Mouse (Mus musculus): ENCODE results near the gene Tomt. TPM values are rescaled to one million over a fixed set of nuclear protein-coding genes. Genes with fewer than 3 reads are reported as not detected.

Tomt gene
- polyA plus RNA-seq, 1 experiment from 2014 or later, result 0.29 TPM

- Histone ChIP-seq H3K9ac (no peak overlapping the region), H3K9me3 (no peaks in the 10 kb centered on the region), H3K4me1 (no peaks in the 10 kb centered on the region), H3K27ac (no peak overlapping the region), H3K36me3 (no peaks in the 10 kb centered on the region), H3K4me2 (replicated peaks) (no peak overlapping the region), H3K4me3 (no peak overlapping the region), H3K27me3 (no peaks in the 10 kb centered on the region)
- no peak for ATAC-seq (ENCODE audit: low FRiP score, low read depth)
- 80% methylated on average over 13 of the region's 13 CpGs for WGBS
Observed at GRCm38 (mm10) chr7:101868241-101869162, 37.7 kb downstream of the Tomt start.

DNA sequence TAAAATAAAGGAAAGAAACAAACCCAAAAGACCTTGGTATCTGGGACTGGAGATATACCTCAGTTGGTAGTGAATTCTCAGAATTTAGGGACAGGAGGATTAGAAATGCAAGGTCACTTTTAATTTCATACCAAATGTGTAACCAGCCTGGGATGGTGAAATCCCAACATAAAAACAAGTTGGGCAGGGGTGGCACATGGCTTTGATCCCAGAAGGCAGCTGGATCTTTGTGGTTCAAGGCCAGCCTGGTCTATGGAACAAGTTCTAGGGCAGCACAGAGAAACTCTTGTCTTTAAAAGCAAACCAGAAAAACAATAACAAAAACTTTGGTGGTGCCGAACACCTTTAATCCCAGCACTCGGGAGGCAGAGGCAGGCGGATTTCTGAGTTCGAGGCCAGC lies 38.7 kb downstream of the Tomt start:
- Histone ChIP-seq H3K4me1 (no peaks in the 10 kb centered on the region), H3K27ac (no peak overlapping the region), H3K9me3 (no peaks in the 10 kb centered on the region), H3K9ac (no peak overlapping the region), H3K36me3 (no peaks in the 10 kb centered on the region), H3K27me3 (no peaks in the 10 kb centered on the region), H3K4me2 (replicated peaks) (no peak overlapping the region), H3K4me3 (no peak overlapping the region)
- ATAC-seq (ENCODE audit: low FRiP score, low read depth), result no peak
- WGBS, result 97% methylated on average over 4 of the region's 4 CpGs

DNA sequence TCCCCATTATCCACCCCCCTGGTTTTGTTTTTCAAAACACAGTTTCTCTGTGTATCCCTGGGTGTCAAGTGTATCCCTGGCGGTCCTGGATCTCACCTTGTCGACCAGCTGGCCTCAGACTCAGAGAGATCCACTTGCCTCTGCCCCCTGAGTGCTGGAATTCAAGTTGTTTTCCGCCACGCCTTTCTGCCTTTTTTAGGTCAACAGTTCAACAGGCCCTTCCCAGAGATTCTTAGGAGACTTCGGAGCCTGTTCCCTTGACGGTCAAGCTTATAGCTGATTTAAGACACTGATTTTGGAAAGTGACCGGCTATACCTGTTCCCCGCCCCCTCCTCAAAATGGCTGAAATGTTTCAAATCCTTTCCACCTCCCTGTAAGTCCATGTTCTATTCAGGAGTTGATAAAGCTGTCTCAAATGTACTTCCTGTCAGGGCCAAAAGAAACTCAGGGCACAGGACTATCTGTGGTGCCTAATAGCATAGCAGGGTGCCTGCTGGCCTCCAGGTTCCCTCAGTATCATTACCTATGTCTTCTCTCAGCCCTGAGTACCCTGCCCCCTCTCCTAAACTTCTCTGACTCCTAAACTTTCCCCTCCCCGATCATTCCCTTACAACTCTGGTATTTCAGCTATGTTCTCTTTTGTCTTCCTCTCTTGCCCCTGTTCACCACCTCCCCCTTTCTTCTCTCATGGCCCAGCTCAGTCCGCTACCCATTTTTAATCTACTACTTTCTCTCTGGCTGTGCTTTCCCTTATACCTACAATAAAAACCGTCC lies 39.5 kb downstream of the Tomt start:
- Histone ChIP-seq H3K9ac (no peak overlapping the region), H3K27me3 (no peaks in the 10 kb centered on the region), H3K27ac (no peak overlapping the region), H3K4me1 (no peaks in the 10 kb centered on the region), H3K4me3 (no peak overlapping the region), H3K4me2 (replicated peaks) (no peak overlapping the region), H3K36me3 (no peaks in the 10 kb centered on the region), H3K9me3 (no peaks in the 10 kb centered on the region)
- no peak for ATAC-seq (ENCODE audit: low FRiP score, low read depth)
- 79% methylated on average over 11 of the region's 11 CpGs for WGBS

DNA sequence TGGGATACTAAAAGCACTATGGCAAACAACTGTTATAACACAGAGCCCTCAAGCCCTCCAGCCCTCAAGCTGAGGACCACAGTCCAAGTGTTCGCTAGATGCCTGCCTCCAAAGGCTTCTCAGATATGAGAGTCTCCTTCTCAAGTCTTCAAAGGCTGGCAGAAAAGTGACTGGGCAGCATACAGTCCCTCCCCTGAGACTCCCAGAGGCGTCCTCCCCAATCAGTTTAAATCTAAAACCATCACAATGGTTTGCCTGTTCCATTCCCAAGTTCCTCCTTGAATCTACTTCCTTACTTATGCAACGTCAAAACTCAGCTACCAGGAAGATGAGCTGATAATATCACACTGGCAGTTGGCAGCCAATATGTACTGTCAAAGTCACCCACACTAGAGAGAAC lies 42.7 kb downstream of the Tomt start, which contains the start of gene Anapc15:
TSS of gene Anapc15 (plus strand) at position 301 of the 400 bp plus-strand sequence.
- no peak for ATAC-seq (ENCODE audit: low FRiP score, low read depth)
- Histone ChIP-seq H3K4me1 (no peaks in the 10 kb centered on the region), H3K4me3 (no peak within 1 kb of the TSS), H3K27ac (no peak within 1 kb of the TSS), H3K27me3 (no peaks in the 10 kb centered on the region), H3K36me3 (no peaks in the 10 kb centered on the region), H3K9ac (no peak within 1 kb of the TSS), H3K9me3 (no peaks in the 10 kb centered on the region), H3K4me2 (replicated peaks) (no peak within 1 kb of the TSS)
- 76% methylated on average over 3 of the region's 3 CpGs for WGBS

DNA sequence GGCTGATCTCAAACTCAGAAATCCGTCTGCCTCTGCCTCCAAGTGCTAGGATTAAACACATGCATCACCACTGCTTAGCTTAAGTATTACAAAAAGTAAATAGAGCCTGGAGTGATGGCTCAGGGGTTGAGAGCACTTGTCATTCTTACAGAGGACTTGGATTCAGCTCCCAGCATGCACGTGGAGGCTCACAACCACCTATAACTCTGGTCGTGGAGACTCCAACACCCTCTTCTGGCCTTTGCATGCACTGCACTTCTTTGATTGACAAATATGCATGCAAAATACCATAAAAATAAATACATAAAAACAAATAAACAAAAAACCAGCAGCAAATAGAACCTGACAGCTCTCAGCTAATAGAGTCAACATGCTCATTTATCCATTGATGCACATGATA lies 43.9 kb downstream of the Tomt start:
- ATAC-seq (ENCODE audit: low FRiP score, low read depth), result no peak
- H3K27ac ChIP-seq, result no peak overlapping the region
- WGBS, result 71% methylated on average over 3 of the region's 3 CpGs
- H3K4me3 ChIP-seq, result no peak overlapping the region
- no peaks in the 10 kb centered on the region for H3K4me1 ChIP-seq
- H3K9ac ChIP-seq, result no peak overlapping the region
- no peaks in the 10 kb centered on the region for H3K27me3 ChIP-seq
- no peaks in the 10 kb centered on the region for H3K9me3 ChIP-seq
- no peak overlapping the region for H3K4me2 ChIP-seq (replicated peaks)
- H3K36me3 ChIP-seq, result no peaks in the 10 kb centered on the region

DNA sequence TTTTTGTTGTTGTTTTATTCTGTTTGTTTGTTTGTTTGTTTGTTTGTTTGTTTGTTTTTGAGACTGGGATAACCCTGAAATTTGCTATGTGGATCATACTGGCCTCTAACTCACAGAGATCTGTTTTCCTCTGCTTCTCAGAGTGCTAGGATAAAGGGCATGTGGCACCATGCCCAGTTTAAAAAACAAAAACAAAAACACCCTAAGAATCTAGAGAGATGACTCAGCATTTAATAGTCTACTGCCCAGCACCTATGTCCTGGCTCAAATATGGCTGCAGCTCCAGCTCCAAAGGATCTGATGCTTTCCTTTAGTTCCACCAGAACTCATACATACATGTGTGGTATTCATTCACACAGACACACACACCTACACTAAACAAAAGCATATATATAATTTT lies 45.2 kb downstream of the Tomt start:
- Histone ChIP-seq H3K4me3 (no peak overlapping the region), H3K9me3 (no peaks in the 10 kb centered on the region), H3K4me2 (replicated peaks) (no peak overlapping the region), H3K27ac (no peak overlapping the region), H3K9ac (no peak overlapping the region), H3K4me1 (no peaks in the 10 kb centered on the region), H3K36me3 (no peaks in the 10 kb centered on the region), H3K27me3 (no peaks in the 10 kb centered on the region)
- ATAC-seq (ENCODE audit: low FRiP score, low read depth), result no peak

DNA sequence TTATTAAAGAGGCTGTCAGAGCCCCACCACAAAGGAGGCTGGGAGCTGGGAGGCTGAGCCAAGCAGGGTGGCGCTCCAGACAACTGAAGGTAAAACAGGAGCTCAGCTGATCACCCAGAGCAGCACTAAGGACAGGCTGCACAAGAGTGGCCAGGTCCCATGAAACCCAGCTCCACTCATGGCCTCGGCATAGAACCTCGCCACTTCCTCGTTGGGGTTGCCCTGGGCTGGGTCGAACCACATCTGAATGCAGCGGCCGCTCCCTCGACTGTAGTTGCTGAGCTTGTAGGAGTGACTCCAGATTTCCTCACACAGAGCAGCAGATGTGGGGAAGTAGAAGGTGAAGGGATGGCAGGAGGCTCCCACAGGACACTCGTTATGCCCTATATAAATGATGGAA lies 47.8 kb downstream of the Tomt start:
- H3K4me1 ChIP-seq, result no peaks in the 10 kb centered on the region
- no peak overlapping the region for H3K9ac ChIP-seq
- H3K4me3 ChIP-seq, result no peak overlapping the region
- H3K27me3 ChIP-seq, result no peaks in the 10 kb centered on the region
- H3K4me2 ChIP-seq (replicated peaks), result no peak overlapping the region
- H3K36me3 ChIP-seq, result no peaks in the 10 kb centered on the region
- H3K9me3 ChIP-seq, result no peaks in the 10 kb centered on the region
- WGBS, result 67% methylated on average over 9 of the region's 9 CpGs
- H3K27ac ChIP-seq, result no peak overlapping the region
- no peak for ATAC-seq (ENCODE audit: low FRiP score, low read depth)

- no peak for ATAC-seq (ENCODE audit: low FRiP score, low read depth)
- H3K4me1 ChIP-seq, result no peaks in the 10 kb centered on the region
- H3K9me3 ChIP-seq, result no peaks in the 10 kb centered on the region
- H3K27me3 ChIP-seq, result no peaks in the 10 kb centered on the region
- no peak within 1 kb of the TSS for H3K4me3 ChIP-seq
- WGBS, result 92% methylated on average over 4 of the region's 4 CpGs
- H3K9ac ChIP-seq, result no peak within 1 kb of the TSS
- H3K36me3 ChIP-seq, result no peaks in the 10 kb centered on the region
- H3K4me2 ChIP-seq (replicated peaks), result no peak within 1 kb of the TSS
- no peak within 1 kb of the TSS for H3K27ac ChIP-seq
Observed at GRCm38 (mm10) chr7:101857094-101857493, 49.1 kb downstream of the Tomt start, which contains the start of gene Folr2. Gene Folr2 (minus strand): TSS chr7:101857194.

- WGBS, result 85% methylated on average over 2 of the region's 2 CpGs
- ATAC-seq (ENCODE audit: low FRiP score, low read depth), result no peak
Observed at GRCm38 (mm10) chr7:101853816-101854215, 52.3 kb downstream of the Tomt start.

GRCm38 (mm10) chr7:101852846-101853245 lies 53.3 kb downstream of the Tomt start:
- H3K9ac ChIP-seq, result no peak overlapping the region
- H3K9me3 ChIP-seq, result no peaks in the 10 kb centered on the region
- ATAC-seq (ENCODE audit: low FRiP score, low read depth), result no peak
- H3K4me2 ChIP-seq (replicated peaks), result no peak overlapping the region
- no peak overlapping the region for H3K4me3 ChIP-seq
- H3K27me3 ChIP-seq, result no peaks in the 10 kb centered on the region
- H3K4me1 ChIP-seq, result no peaks in the 10 kb centered on the region
- no peak overlapping the region for H3K27ac ChIP-seq
- WGBS, result 85% methylated on average over 6 of the region's 6 CpGs
- H3K36me3 ChIP-seq, result no peaks in the 10 kb centered on the region

More at GRCm38 (mm10) chr7:101853816-101854215, 52.3 kb downstream of the Tomt start:
- Histone ChIP-seq H3K4me3 (no peak overlapping the region), H3K27ac (no peak overlapping the region), H3K4me1 (no peaks in the 10 kb centered on the region), H3K9ac (no peak overlapping the region), H3K36me3 (no peaks in the 10 kb centered on the region), H3K9me3 (no peaks in the 10 kb centered on the region), H3K4me2 (replicated peaks) (no peak overlapping the region), H3K27me3 (no peaks in the 10 kb centered on the region)

DNA sequence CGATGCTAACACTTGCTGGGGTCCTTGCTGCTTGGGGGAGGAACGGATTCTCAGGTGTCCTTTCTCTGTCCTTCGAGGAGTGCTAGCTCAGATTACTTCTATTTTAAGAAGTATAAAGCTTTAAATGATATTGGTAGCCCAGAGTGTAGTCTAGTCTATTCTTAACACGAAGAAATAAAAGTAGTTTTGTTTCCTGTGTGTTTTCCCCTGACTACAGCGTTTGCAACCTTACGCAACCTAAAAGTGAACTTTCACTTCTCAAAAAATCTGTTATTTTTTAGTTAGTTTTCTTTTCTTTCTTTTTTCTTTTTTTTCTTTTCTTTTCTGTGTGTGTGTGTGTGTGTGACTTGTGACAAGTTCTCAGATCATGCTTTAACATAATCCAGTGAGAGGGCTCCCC lies 54.5 kb downstream of the Tomt start:
- no peaks in the 10 kb centered on the region for H3K4me1 ChIP-seq
- no peak overlapping the region for H3K27ac ChIP-seq
- no peaks in the 10 kb centered on the region for H3K27me3 ChIP-seq
- no peak overlapping the region for H3K4me2 ChIP-seq (replicated peaks)
- ATAC-seq (ENCODE audit: low FRiP score, low read depth), result no peak
- H3K36me3 ChIP-seq, result no peaks in the 10 kb centered on the region
- H3K4me3 ChIP-seq, result no peak overlapping the region
- H3K9ac ChIP-seq, result no peak overlapping the region
- WGBS, result 77% methylated on average over 6 of the region's 6 CpGs
- no peaks in the 10 kb centered on the region for H3K9me3 ChIP-seq

Measured in limb, embryonic 13.5 days (tissue).